Mouse (Mus musculus): ENCODE measurements around the gene Trappc6a. TPM values are rescaled to one million over a fixed set of nuclear protein-coding genes. Genes with fewer than 3 reads are reported as not detected.

The Trappc6a gene
- 10 to 100 TPM; 16.6 to 18.4 TPM for total RNA-seq (2021)
- long read RNA-seq, experiment 1, partial matches to known transcripts = 0 of 10 reads
- long read RNA-seq, experiment 1, other reads (novel, unspliced or antisense) = 3 of 10 reads
- long read RNA-seq, experiment 2, transcript Trappc6a-201 (6 exons, 785 nt) = major isoform, 5 of 8 reads
- long read RNA-seq, experiment 2, partial matches to known transcripts = 0 of 8 reads
- long read RNA-seq, experiment 2, other reads (novel, unspliced or antisense) = 3 of 8 reads

DNA sequence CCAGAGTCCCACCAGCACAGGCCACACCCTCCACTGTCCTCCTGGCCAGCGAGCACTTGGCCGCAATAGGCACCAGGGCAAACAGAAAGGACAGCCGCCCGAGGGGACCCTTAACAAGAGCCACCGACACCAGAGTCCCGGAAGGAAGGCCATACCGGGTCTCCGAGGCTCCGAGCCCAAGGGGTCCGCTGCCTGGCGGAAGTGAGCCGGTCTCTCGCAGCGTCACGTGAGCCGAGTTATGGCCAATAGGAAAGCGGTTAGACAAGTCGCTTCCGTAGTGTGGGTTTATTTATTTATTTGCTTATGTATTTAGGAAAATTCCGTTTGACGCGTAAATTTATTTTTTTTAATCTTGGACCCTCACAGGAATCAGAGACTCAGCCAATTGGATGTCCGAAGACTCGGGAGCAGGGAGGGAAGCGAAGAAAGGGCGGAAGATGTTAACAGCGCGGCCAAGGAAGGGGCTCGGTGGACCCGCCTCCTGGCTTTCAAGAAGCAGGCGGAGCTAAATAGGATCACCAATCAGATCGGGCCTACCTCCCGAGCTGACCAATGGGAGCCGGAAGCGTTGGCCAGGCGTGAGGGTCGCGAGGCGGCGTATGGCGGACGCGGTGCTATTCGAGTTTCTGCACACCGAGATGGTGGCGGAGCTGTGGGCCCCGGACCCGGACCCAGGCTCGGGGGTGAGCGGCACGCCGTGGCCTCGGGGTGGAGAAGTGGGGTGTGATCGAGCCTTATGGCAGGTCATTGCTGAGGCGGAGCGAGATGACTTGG lies at the start of gene Trappc6a, which contains the start of gene Bloc1s3:
Gene Trappc6a, plus strand, starts transcription at position 246 of the 774 bp plus-strand sequence.
Gene Bloc1s3, minus strand, starts transcription at position 218 of the 774 bp plus-strand sequence.
- Histone ChIP-seq H3K4me3 (peak within 1 kb of the TSS; percentile 65), H3K27ac (peak within 1 kb of the TSS; percentile 90)
- intact Hi-C loops (cut with DNase I) = loop anchor here (5.0 kb wide), 1 partner anchor 54 kb away; the partner anchor contains the start of gene Ppp1r37
- TF ChIP-seq CTCF (IDR thresholded peaks at IDR 0.05) = no peak; the same call in 1 of the 2 replicates
- DNase-seq (ENCODE audit: extremely low spot score in 1 of 2, low spot score in 2 of 2) = peak; percentile 89 to 93

DNA sequence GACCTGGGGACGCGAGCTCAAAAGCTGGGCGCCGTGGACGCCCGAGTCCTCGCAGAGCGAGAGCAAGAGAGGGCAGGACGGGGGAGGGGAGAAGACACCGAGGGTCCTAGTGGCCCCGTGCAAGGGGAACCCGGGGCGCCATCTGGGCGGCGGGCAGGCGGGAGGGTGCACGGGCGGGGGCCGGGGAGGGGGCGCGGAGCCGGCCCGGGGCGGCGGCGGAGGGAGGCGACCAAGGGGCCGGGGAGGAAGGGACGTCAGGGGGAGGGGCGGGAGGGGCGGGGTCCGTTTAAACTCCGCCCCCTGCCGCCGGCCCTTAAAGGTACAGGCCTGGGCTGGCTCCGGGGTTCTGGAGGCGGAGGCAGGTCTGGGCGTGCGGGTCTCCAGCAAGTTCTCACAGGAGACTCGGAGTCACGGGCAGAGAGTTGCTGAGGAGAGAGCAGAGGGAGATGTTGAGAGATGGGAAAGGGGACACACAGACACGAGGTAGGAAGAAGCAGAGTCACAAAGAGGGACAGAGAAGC lies 49.5 kb upstream of the Trappc6a start, which contains the start of gene Mark4:
Gene Mark4, minus strand, starts transcription at position 231 of the 521 bp plus-strand sequence.
- intact Hi-C loops (cut with DNase I) = loop anchor here (2.0 kb wide), 1 partner anchor 104 kb away; the partner anchor contains the start of gene Ppp1r37
- DNase-seq (ENCODE audit: extremely low spot score in 1 of 2, low spot score in 2 of 2) = peak; percentile 73 to 78
- TF ChIP-seq CTCF (IDR thresholded peaks at IDR 0.05) = peak; percentile 9; the same call in 1 of the 2 replicates
- peak within 1 kb of the TSS; percentile 89 for H3K27ac ChIP-seq
- peak within 1 kb of the TSS; percentile 83 for H3K4me3 ChIP-seq

DNA sequence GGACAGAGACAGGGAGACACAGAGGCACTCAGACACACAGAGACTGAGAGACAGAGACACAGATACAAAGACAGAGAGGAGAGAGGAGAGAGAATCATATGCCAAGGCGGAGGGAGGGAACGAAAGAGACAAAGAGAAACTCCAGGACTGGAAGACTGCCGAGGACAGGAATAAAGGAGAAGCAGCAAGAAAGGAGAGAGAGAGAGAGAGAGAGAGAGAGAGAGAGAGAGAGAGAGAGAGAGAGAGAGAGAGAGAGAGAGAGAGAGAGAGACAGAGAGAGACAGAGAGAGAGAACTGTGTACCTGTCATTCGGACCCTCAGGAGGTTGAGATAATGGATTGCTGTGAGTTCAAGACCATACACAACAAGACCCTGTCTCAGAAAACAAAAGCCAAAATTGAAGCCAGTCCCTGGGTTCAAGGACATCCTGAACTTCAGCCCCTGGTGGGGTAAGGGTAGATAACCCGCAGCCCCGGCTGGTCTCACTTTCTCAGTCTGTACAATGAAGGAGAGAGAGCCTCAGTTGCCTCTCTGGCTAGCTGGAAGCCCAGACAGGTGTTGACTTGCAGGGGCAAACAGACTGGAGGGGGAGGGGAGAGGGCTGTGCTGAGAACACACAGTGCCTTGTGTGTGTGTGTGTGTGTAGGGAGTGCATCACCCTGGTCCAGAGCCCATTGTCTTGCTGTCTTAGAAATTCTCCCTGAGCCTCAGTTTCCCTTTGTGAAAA lies 48.9 kb upstream of the Trappc6a start:
- no peak for TF ChIP-seq CTCF (IDR thresholded peaks at IDR 0.05)
- H3K4me3 ChIP-seq = peak overlapping the region; percentile 83
- no peak for DNase-seq (ENCODE audit: extremely low spot score in 1 of 2, low spot score in 2 of 2)
- peak overlapping the region; percentile 89; the same call in 1 of the 2 replicates for H3K27ac ChIP-seq
- intact Hi-C loops (cut with DNase I) = loop anchor here (2.0 kb wide), 1 partner anchor 103 kb away; the partner anchor contains the start of gene Ppp1r37

DNA sequence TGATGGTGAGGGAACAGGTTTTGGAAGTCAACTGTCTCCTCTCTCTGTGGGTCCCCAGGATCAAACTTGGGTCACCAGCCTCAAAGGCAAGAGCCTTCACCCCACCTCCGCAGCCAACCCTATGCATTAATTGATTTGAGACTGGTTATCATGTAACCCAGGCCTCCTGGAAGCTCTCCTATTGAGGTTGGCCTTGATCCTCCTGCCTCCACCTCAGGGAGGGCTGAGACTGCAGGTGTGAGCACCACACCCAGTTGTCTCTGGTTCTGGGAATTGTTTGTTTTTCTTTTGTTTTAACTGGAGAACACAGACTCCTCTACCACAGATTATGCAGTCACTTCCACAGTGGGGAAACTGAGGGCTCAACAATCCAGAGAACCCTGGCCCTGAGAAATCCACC lies 47.7 kb upstream of the Trappc6a start:
- intact Hi-C loops (cut with DNase I) = no loop called here
- DNase-seq (ENCODE audit: extremely low spot score in 1 of 2, low spot score in 2 of 2) = no peak
- no peak for TF ChIP-seq CTCF (IDR thresholded peaks at IDR 0.05)
- Histone ChIP-seq H3K27ac (no peak overlapping the region), H3K4me3 (no peak overlapping the region)

DNA sequence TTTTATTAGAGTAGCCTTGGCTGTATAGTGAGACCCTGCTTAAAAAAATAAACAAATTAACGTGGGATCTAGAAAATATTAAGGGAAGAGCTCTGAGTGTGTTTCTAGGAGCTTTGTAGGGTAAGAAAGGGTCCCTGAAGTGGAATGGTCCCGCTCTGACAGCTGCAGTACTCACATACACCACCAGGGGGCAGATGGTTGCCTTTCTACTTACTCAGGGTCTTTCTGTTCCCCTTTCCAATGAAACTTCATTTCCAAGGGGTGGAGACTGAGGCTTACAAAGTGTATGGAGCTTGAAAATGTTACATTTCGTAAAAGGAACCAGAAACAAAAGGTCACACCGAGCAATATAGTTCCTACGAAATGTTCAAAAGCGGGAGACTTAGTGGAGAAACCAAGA lies 46.7 kb upstream of the Trappc6a start:
- peak; percentile 66 to 75 for DNase-seq (ENCODE audit: extremely low spot score in 1 of 2, low spot score in 2 of 2)
- H3K27ac ChIP-seq = no peak overlapping the region
- TF ChIP-seq CTCF (IDR thresholded peaks at IDR 0.05) = peak; percentile 100
- intact Hi-C loops (cut with DNase I) = no loop called here
- H3K4me3 ChIP-seq = no peak overlapping the region

DNA sequence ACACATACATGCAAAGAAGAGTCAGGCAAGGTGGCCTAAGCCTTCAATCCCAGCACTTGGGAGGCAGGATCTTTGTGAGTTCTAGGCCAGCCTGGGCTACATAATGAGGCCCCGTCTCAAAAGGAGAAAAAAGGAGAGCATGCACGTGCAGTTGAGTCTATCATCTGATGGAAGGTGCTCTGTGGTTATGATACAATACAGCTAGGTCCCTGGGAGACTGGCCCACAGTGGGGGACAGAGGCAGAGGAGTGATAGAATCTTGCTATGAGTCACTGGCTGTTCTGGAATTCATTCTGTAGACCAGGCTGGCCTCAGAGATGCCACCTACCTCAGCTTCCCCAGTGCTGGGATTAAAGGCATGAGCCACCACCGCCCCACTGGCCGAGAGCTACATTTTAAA lies 45.8 kb upstream of the Trappc6a start:
- H3K4me3 ChIP-seq = no peak overlapping the region
- TF ChIP-seq CTCF (IDR thresholded peaks at IDR 0.05) = no peak
- intact Hi-C loops (cut with DNase I) = no loop called here

DNA sequence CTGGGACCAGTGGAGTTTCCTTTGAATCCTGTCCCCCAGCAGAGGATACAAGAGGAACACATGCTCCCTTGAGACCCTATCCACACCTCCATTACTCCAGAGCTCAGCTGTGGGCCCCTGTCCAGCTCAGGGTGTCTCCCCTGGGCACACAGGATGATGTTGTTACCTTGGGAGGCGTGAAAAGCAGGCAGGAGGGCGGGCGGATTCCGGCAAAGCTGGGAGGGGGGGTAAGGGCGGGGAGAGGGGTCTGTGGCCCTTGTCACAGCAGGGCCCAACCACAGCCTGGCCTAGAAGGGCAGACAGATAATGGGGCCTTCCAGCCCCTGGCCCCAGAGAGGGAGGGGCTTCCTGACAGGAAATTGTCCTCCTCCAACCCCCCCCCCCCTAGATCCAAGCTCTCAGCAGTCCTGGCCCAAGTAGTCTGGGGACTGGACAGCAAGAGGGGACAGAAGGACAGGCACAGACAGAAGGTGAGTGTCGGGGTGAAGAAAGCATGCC lies 45.3 kb upstream of the Trappc6a start, which contains the start of gene Exoc3l2:
Gene Exoc3l2, plus strand, starts transcription at position 448 of the 498 bp plus-strand sequence.
- H3K4me3 ChIP-seq = no peak within 1 kb of the TSS
- H3K27ac ChIP-seq = no peak within 1 kb of the TSS
- no peak for DNase-seq (ENCODE audit: extremely low spot score in 1 of 2, low spot score in 2 of 2)
- no peak for TF ChIP-seq CTCF (IDR thresholded peaks at IDR 0.05)
- intact Hi-C loops (cut with DNase I) = no loop called here

More for the DNA sequence above, 45.8 kb upstream of the Trappc6a start:
- no peak for DNase-seq (ENCODE audit: extremely low spot score in 1 of 2, low spot score in 2 of 2)
- no peak overlapping the region for H3K27ac ChIP-seq

DNA sequence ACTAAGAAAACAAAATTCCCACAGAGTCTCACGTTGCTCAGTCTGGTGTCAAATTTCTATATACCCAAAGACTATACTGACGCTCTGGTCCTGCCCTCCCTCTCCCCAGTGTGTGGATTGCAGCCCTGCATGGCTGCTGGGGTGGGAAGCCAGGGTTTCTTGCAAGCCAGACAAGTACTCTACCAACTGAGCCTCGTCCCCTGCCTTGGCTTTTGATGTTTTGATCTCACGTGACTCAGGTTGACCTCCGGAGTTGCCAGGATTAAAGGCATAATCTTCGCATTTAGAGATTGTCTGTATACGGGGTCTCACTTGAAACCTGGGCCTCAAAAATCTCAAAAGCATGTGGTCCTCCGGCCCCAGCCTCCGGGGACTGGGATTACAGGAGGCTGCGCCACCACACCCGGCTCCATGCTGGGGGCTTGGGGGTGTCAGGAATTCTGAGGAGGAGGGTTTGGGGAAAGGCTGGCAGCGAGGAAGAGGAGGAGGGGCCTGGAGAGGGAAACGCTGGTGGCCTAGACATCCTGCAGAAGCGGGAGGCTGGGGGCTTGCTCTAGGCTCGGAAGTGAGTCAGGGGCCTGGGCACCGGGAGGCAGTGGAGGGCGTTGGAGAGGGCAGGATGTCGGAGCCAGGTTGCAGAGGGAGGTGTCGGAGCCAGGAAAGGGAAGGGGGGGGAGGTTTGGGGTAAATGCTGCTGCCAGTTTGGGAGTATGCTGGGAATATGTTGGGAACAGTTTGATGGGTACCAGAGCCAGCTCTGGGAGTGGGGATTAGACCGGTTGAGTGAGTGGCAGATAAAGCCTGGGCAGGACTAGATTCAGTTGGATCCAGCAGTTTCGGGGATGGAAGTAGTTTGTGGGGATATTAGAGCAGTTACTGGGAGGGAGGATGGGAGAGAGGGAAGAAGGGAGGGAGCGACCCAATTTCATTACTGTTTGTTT lies 43.6 kb upstream of the Trappc6a start:
- Histone ChIP-seq H3K4me3 (no peak overlapping the region), H3K27ac (no peak overlapping the region)
- TF ChIP-seq CTCF (IDR thresholded peaks at IDR 0.05) = no peak
- intact Hi-C loops (cut with DNase I) = no loop called here
- DNase-seq (ENCODE audit: extremely low spot score in 1 of 2, low spot score in 2 of 2) = no peak

DNA sequence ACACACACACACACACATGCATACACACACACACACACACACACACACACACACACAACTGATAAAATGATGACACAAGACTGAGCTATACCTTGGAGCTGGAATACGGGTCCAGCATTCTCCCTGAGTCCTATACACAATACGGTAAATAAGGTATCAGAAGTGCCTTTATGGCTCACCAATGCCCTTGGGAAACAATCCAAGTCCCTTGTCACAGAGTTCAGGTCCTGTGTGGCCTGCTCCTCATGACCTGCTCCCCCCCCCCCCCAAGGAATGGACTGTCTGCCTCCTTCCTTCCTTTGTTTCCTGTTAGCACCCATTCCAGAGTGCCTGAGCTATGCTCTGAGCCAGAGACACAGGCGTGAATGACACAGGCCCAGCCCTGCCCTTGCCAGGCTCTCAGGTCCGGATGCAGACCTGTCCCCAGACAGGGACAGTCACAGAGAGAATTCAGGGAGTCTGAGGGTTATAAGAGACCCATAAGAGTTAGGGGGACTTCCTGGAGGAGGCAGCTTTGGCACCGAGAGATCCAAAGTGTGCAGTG lies 41.5 kb upstream of the Trappc6a start:
- Histone ChIP-seq H3K27ac (no peak overlapping the region), H3K4me3 (no peak overlapping the region)
- intact Hi-C loops (cut with DNase I) = no loop called here
- no peak for TF ChIP-seq CTCF (IDR thresholded peaks at IDR 0.05)
- DNase-seq (ENCODE audit: extremely low spot score in 1 of 2, low spot score in 2 of 2) = no peak

DNA sequence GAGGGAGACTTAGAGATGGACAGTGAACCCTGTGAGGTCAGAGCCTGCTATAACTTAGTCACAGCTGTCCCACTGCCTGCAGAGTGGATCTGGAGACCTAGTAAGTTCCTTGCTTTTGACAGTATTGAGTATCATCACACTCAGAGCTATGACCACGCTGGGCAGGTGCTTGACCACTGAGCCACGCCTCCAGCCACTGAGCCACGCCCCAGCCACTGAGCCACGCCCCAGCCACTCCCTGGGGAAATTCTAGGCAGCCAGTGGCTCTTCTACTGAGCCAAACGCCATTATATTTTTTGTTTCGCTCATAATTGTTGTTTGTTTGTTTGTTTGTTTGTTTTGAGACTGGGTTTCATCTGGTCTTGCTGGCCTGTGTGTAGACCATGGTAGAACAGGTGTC lies 40.6 kb upstream of the Trappc6a start:
- DNase-seq (ENCODE audit: extremely low spot score in 1 of 2, low spot score in 2 of 2) = no peak
- no peak overlapping the region for H3K27ac ChIP-seq
- intact Hi-C loops (cut with DNase I) = no loop called here
- TF ChIP-seq CTCF (IDR thresholded peaks at IDR 0.05) = no peak
- no peak overlapping the region for H3K4me3 ChIP-seq

Measured in left cerebral cortex, adult 2 months (tissue).